Mouse (Mus musculus) liver, embryonic 15.5 days (tissue): Measurements from ENCODE around the gene Mybbp1a. TPM values are rescaled to one million over a fixed set of nuclear protein-coding genes. Genes with fewer than 3 reads are reported as not detected.
"Not testable (repeated sequence)": the region's sequence is repeated elsewhere in the genome, so short reads cannot be mapped to it uniquely, and the experiment has no call there.

Experiments
- ATAC-seq: fragments of 200-750 bp; cut with Nextera tagmentation; 2 replicates; pipeline ENCODE4 v1.8.0; 2017; ENCODE audit warnings: moderate number of reproducible peaks, mild to moderate bottlenecking, moderate library complexity; ENCODE audit not compliant: insufficient read depth
- H3K27ac ChIP-seq: fragments of 300-500 bp; sonication (generic); replicated peaks from 2 replicates; pipeline ENCODE4 v1.5.1; 2015; ENCODE audit warnings: mild to moderate bottlenecking, inconsistent platforms
- H3K27me3 ChIP-seq: fragments of 300-500 bp; sonication (generic); 2 replicates; pipeline ENCODE4 v1.6.1; 2015; ENCODE audit warnings: mild to moderate bottlenecking, inconsistent platforms
- H3K36me3 ChIP-seq: fragments of 300-500 bp; sonication (generic); replicated peaks from 2 replicates; pipeline ENCODE4 v1.6.1; 2015; ENCODE audit warnings: moderate library complexity, mild to moderate bottlenecking, inconsistent platforms
- H3K4me1 ChIP-seq: fragments of 300-500 bp; sonication (generic); replicated peaks from 2 replicates; pipeline ENCODE4 v1.6.1; 2015; ENCODE audit warnings: inconsistent platforms
- H3K4me2 ChIP-seq: fragments of 300-500 bp; sonication (generic); 2 replicates; pipeline ENCODE4 v1.6.1; 2015; ENCODE audit warnings: moderate library complexity, mild to moderate bottlenecking, inconsistent platforms
- H3K4me3 ChIP-seq: fragments of 300-500 bp; sonication (generic); replicated peaks from 2 replicates; pipeline ENCODE4 v1.5.1; 2015; ENCODE audit warnings: mild to moderate bottlenecking, inconsistent platforms
- H3K9ac ChIP-seq: fragments of 300-500 bp; sonication (generic); 2 replicates; pipeline ENCODE4 v1.6.1; 2015; ENCODE audit warnings: moderate library complexity, mild to moderate bottlenecking, inconsistent platforms
- H3K9me3 ChIP-seq: fragments of 300-500 bp; sonication (generic); replicated peaks from 2 replicates; pipeline ENCODE4 v1.6.1; 2016; ENCODE audit warnings: inconsistent platforms
- WGBS: fragments of 180-500 bp; shearing (Covaris S2); methylation state at CpG from one replicate; pipeline ENCODE4 v1.1.7; 2015; ENCODE audit warnings: mixed read lengths; ENCODE audit not compliant: insufficient replicate concordance; 5-methylcytosine and 5-hydroxymethylcytosine counted together
- polyA plus RNA-seq: library from polyadenylated mRNA; unstranded; fragments of >200 nt; fragmentation: Nextera tagmentation; extraction: Ambion mirVana; gene quantifications from 2 replicates; pipeline ENCODE4 v1.2.1, GENCODE M21; 2015

Mybbp1a gene
- polyA plus RNA-seq, 1 experiment from 2014 or later: 66.0 TPM

DNA sequence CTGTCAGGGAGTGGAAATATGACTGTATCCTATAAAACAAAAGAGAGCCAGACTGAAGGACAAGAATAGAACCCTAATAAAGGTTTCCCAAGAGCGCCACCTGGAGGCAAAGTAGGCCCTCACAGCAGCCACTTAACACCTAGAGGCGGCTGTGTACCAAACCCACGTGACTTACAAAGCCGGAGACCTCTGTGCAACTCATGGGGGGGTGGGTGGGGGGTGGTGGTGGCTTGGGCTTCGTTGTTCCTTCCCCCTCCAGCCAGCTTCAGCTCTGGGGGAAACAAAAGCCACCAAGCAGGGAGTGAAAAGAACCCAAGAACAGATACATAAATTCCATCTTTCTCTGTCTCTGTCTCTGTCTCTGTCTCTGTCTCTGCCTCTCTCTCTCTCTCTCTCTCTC lies 12.5 kb upstream of the Mybbp1a start:
- WGBS: 2% methylated on average over 5 of the region's 5 CpGs
- Histone ChIP-seq H3K9ac (no peak overlapping the region), H3K36me3 (no peaks in the 10 kb centered on the region), H3K4me1 (peaks cover 4% of the 10 kb centered on the region), H3K4me3 (no peak overlapping the region), H3K9me3 (no peaks in the 10 kb centered on the region), H3K4me2 (peak overlapping the region; percentile 64), H3K27ac (no peak overlapping the region; the same call in 1 of the 2 replicates), H3K27me3 (no peaks in the 10 kb centered on the region)
- ATAC-seq: peak; percentile 60; the same call in 1 of the 2 replicates

DNA sequence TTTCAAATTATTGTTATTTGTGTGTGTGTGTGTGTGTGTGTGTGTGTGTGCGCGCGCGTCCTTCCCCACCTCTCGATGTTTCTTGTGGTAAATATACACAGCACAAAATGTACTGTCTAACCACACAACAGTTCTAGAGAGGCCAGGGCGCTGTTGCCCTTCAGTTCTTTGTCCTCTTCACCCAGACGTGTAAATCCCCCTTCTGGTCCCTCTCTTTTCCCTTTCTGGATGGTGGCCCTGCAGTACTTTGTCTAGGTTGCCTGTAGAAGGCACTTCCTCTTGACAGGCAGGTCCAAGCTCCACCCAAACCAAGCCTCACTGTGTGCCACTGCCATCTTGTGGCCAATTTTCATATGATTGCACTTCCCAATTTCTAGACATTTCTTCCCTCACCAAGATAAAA lies 11.9 kb upstream of the Mybbp1a start:
- WGBS: 37% methylated on average over 7 of the region's 7 CpGs
- H3K27me3 ChIP-seq: no peaks in the 10 kb centered on the region
- H3K4me2 ChIP-seq: peak overlapping the region; percentile 64
- no peak; the same call in 1 of the 2 replicates for ATAC-seq
- H3K4me3 ChIP-seq: peak overlapping the region; percentile 39
- no peaks in the 10 kb centered on the region for H3K9me3 ChIP-seq
- H3K27ac ChIP-seq: peak overlapping the region; percentile 53
- no peaks in the 10 kb centered on the region for H3K36me3 ChIP-seq
- H3K4me1 ChIP-seq: peaks cover 4% of the 10 kb centered on the region
- H3K9ac ChIP-seq: no peak overlapping the region

DNA sequence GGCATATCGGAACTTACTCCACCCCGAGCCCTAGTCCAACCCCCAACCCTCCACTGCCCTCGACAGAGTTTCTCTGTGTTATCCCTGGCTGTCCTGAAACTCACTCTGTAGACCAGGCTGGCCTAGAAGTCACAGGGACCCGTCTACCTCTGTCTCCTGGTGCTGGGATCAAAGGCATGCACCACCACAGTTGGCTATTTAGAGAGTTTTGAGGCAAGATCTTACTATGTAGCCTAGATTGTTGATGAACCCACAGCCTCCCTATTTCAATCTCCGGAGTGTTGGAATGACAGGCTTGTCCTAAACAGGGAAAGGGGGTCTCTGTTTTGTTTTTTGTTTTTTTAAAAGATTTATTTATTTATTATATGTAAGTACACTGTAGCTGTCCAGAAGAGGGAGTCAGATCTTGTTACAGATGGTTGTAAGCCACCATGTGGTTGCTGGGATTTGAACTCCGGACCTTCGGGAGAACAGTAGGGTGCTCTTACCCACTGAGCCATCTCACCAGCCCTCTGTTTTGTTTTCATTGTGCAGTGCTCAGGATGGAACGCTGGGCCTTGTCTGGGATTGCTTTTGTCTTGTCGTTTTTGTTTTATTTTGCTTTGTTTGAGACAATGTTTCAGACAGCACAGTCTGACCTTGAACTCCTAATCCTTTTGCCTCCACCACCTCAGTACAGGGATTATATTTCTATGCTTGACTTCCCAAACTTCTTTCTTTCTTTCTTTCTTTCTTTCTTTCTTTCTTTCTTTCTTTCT lies 10.7 kb upstream of the Mybbp1a start:
- H3K9me3 ChIP-seq, H3K4me1 ChIP-seq, H3K9ac ChIP-seq, ATAC-seq, H3K27me3 ChIP-seq, H3K4me3 ChIP-seq, H3K4me2 ChIP-seq, H3K27ac ChIP-seq, H3K36me3 ChIP-seq: not testable (repeated sequence)
- WGBS: 58% methylated on average over 9 of the region's 9 CpGs

DNA sequence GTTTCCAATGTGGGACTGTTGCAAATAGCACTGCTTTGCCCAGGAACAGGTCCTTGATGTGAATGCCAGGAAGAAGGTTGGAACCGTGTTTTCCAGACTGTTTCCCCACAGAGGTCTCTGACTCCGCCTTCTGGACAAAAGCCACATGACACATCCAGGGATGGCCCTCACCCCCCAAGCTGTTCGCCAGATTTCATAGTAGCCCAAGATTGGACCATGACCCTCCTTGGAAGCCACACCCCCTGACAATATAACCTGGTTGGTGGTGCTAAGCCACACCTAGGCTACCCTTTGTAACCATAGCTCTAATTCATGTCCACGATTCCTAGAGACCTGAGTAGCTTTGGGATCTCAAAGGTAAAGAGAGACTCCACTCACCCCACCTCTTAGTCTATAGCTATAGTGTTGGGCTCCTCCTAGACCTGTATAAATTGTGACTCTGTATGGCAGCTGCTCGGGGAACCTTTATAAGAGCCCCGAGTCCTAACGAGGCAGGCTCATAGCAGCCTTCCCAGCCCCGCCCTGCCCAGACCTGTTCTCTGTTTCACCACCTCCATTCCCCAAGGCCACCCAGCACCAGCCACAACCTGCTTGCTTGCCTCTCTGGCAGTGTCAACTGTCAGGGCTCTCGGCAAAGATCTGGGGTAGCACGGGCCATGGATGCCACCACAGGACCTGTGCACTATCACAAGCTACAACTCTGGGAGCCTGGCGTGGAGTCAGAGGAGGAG lies 6.0 kb upstream of the Mybbp1a start, which contains the start of gene Ggt6:
TSS of gene Ggt6 (plus strand) at position 564 of the 731 bp plus-strand sequence.
- no peak within 1 kb of the TSS for H3K4me2 ChIP-seq
- H3K9ac ChIP-seq: no peak within 1 kb of the TSS
- no peak within 1 kb of the TSS for H3K4me3 ChIP-seq
- peaks cover 4% of the 10 kb centered on the region; the same call in 1 of the 2 replicates for H3K4me1 ChIP-seq
- H3K27me3 ChIP-seq: no peaks in the 10 kb centered on the region
- 42% methylated on average over 11 of the region's 11 CpGs for WGBS
- ATAC-seq: no peak
- no peak within 1 kb of the TSS for H3K27ac ChIP-seq
- no peaks in the 10 kb centered on the region for H3K36me3 ChIP-seq
- H3K9me3 ChIP-seq: no peaks in the 10 kb centered on the region

DNA sequence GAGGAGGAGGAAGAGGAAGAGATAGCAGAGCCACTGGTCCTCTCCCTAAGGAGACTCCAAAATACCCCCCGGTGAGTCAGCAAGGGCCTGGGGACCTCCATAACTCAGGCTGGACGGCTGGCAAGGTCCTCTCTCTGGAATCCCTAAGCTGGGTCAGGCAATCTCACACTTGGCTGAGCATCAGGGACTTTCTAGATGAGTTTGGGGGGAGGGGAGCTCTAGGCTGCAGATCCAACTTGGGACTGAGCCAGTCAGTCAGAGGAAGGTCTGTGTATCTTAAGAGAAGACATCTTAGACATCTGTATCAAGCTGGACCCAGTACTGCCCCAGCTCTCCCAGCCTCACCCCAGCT lies 5.5 kb upstream of the Mybbp1a start:
- Histone ChIP-seq H3K4me2 (no peak overlapping the region), H3K4me3 (no peak overlapping the region)
- no peak for ATAC-seq

DNA sequence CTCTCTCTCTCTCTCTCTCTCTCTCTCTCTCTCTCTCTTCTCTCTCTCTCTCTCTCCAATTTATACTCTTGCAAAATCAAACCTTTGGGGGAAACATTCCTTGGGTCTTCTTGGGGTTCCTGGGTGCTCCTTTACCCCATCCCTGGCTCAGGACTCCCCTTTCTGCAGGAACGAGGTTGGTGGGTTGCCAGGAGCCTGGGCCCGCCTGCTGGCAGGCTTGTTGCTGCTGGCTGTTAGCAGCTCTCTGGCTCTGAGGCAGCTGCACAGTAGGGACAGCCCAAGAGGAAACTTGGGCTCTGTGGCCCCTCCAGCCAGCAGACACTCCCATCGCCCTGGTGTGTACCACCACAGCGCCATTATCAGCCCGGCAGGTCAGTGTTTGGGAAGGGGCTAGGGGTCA lies 4.9 kb upstream of the Mybbp1a start:
- H3K27ac ChIP-seq: no peak overlapping the region
- H3K27me3 ChIP-seq: no peaks in the 10 kb centered on the region
- H3K36me3 ChIP-seq: no peaks in the 10 kb centered on the region
- no peak overlapping the region for H3K4me2 ChIP-seq
- ATAC-seq: no peak
- WGBS: 82% methylated on average over 5 of the region's 5 CpGs
- H3K9ac ChIP-seq: no peak overlapping the region
- no peak overlapping the region for H3K4me3 ChIP-seq
- H3K9me3 ChIP-seq: no peaks in the 10 kb centered on the region
- peaks cover 10% of the 10 kb centered on the region for H3K4me1 ChIP-seq

More for the DNA sequence above, 5.5 kb upstream of the Mybbp1a start:
- no peak overlapping the region for H3K27ac ChIP-seq
- H3K4me1 ChIP-seq: peaks cover 6% of the 10 kb centered on the region; the same call in 1 of the 2 replicates
- WGBS: 39% methylated on average over 2 of the region's 2 CpGs
- H3K36me3 ChIP-seq: no peaks in the 10 kb centered on the region
- H3K9ac ChIP-seq: no peak overlapping the region
- no peaks in the 10 kb centered on the region for H3K9me3 ChIP-seq
- H3K27me3 ChIP-seq: no peaks in the 10 kb centered on the region

DNA sequence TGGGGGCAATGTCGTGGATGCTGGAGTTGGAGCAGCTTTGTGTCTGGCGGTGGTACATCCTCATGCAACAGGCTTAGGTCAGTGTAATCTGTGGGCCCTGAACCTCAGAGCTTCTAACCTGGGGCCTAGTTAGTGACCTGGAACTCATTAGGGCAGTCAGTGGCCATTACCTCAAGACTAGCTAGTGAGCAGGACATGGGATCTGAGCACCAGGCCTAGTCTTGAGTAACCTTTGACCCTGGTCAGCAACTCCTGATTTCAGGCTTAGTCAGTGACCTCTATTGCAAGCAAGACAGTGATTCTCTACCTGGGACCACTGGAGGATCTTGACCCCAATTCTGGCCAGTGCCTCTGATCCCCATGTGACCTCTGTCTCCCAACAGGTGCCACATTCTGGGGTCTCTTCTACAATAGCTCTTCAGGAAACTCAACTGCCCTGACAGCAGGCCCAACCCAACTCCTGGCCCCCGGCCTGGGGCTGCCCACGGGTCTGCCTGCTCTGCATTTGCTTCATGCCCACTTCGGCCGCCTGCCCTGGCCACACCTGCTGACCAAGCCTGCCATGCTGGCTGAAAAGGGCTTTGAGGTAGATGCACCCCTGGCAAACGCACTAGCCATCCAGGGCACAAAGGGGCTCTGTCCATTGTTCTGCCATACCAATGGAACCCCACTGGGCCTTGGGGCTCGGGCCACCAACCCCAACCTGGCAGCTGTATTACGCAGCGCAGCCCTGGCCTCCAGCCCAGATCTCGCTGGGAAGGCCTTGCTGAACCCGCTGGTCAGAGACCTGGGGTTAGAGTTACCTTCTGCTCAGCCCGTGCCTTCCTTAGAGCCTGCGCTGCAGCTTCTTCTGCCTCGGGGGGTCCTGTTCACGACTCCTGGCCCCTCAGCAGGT lies 4.2 kb upstream of the Mybbp1a start:
- ATAC-seq: no peak
- Histone ChIP-seq H3K9ac (no peak overlapping the region), H3K27ac (no peak overlapping the region)

DNA sequence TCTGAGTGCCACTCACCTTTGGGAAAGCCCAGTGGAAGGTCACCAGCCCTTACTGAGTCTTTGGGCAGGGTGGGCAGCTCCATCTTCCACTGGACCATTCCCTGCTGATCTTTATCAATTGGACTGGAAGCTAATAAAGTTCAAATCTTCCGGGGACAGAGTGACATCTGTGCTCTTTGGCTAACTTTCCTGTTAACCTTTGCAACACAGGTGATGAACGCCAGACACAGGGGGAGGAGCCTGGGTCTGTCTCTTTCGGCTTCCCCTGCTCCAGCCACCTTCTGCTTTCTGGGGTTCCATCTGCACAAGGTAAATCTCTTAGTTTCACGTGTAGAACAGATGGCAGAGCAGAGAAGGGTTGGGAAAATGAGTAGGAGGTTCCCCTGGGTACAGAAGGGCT lies 2.7 kb upstream of the Mybbp1a start:
- H3K27ac ChIP-seq: no peak overlapping the region
- WGBS: 34% methylated on average over 4 of the region's 4 CpGs
- no peak for ATAC-seq
- no peak overlapping the region for H3K4me3 ChIP-seq
- H3K4me1 ChIP-seq: peaks cover 27% of the 10 kb centered on the region
- H3K9me3 ChIP-seq: no peaks in the 10 kb centered on the region
- H3K27me3 ChIP-seq: no peaks in the 10 kb centered on the region
- H3K9ac ChIP-seq: no peak overlapping the region
- no peak overlapping the region for H3K4me2 ChIP-seq
- peaks cover 14% of the 10 kb centered on the region for H3K36me3 ChIP-seq

More for the DNA sequence above, 4.2 kb upstream of the Mybbp1a start:
- Histone ChIP-seq H3K4me1 (peaks cover 17% of the 10 kb centered on the region), H3K4me3 (no peak overlapping the region), H3K9me3 (no peaks in the 10 kb centered on the region), H3K36me3 (no peaks in the 10 kb centered on the region), H3K4me2 (no peak overlapping the region), H3K27me3 (no peaks in the 10 kb centered on the region)
- WGBS: 76% methylated on average over 16 of the region's 16 CpGs

DNA sequence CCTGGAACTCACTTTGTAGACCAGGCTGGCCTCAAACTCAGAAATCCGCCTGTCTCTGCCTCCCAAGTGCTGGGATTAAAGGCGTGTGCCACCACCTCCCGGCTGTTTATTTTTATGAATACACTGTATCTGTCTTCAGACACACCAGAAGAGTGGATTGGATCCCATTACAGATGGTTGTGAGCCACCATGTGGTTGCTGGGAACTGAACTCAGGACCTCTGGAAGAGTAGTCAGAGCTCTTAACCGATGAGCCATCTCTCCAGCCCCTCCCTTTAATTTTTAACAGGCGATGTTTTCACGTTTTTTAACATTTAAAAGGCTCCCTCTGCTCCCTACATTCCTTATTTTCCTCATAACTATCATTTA lies 574 bp upstream of the Mybbp1a start:
- not testable (repeated sequence) for H3K9me3 ChIP-seq, H3K27me3 ChIP-seq, ATAC-seq
- Histone ChIP-seq H3K4me2 (peak overlapping the region; percentile 84), H3K4me3 (peak overlapping the region; percentile 74), H3K36me3 (peaks cover 36% of the 10 kb centered on the region), H3K9ac (peak overlapping the region; percentile 65), H3K27ac (peak overlapping the region; percentile 66), H3K4me1 (peaks cover 24% of the 10 kb centered on the region)
- 26% methylated on average over 6 of the region's 6 CpGs for WGBS

DNA sequence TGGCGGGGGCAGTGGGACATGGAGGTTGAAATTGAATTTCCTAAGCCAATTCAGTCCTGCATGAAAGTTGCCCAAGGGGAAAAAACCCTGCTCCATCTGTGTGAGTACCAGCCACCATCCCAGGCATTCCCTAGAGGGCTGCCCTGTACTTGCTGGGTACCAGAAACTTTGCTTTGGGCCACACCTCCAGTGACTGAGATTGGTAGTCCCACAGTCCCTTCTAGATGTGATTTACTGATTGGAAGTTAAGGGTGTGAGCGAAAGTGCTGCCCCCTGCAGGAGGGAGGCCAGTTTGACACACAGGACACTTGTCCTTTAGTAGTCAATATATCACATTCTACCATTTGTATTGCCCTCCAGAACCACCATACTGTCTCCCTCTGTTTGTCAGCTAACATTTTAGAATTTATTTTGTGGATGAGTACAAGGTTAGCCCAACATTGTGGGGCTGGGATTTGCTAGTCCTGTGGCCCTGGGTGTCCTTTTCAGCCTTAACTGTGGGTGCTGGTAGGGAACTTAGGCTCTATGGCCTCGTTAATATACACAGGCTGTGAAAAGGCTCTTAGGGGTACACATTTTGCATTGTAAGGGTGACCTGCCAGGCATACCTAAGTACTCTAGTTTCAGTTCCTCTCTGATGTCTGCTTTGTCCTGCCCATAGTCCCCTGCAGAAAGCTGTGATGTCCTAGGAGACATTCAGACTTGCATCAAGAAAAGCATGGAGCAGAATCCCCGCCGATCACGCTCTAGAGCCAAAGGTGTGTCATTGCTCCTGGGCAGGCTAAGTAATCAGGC lies 5.4 kb downstream of the Mybbp1a start:
- Histone ChIP-seq H3K4me3 (no peak overlapping the region), H3K36me3 (peaks cover 95% of the 10 kb centered on the region), H3K27me3 (no peaks in the 10 kb centered on the region), H3K4me2 (no peak overlapping the region), H3K4me1 (peaks cover 14% of the 10 kb centered on the region), H3K9ac (no peak overlapping the region), H3K9me3 (no peaks in the 10 kb centered on the region), H3K27ac (no peak overlapping the region)
- no peak for ATAC-seq
- WGBS: 74% methylated on average over 6 of the region's 6 CpGs
